Mouse (Mus musculus) lung, postnatal 25 days (tissue): ENCODE data around the gene Fam186a.
"Not testable (repeated sequence)": the region's sequence is repeated elsewhere in the genome, so short reads cannot be mapped to it uniquely, and the experiment has no call there.

Source experiments
- DNase-seq: peaks from one replicate; pipeline ENCODE4 v3.0.0; 2022; ENCODE audit warnings: low spot score

Gene Fam186a

GRCm38 (mm10) chr15:99966961-99967360 lies at the start of gene Fam186a:
Gene Fam186a, minus strand, starts transcription at chr15:99967061.
- no peak for DNase-seq

GRCm38 (mm10) chr15:100006180-100006579 lies 39.3 kb upstream of the Fam186a start:
- DNase-seq: no peak

- no peak for DNase-seq
Measured at GRCm38 (mm10) chr15:100004677-100005273, 37.9 kb upstream of the Fam186a start.

GRCm38 (mm10) chr15:99999390-99999789 lies 32.5 kb upstream of the Fam186a start:
- peak; percentile 6 for DNase-seq

- no peak for DNase-seq
Measured at GRCm38 (mm10) chr15:99997114-99997804, 30.4 kb upstream of the Fam186a start.

- no peak for DNase-seq
Measured at GRCm38 (mm10) chr15:99993100-99993499, 26.2 kb upstream of the Fam186a start.

- DNase-seq: no peak
Measured at GRCm38 (mm10) chr15:99979715-99980114, 12.9 kb upstream of the Fam186a start.

- no peak for DNase-seq
Measured at GRCm38 (mm10) chr15:99979266-99979665, 12.4 kb upstream of the Fam186a start.

- not testable (repeated sequence) for DNase-seq
Measured at GRCm38 (mm10) chr15:99976121-99976520, 9.3 kb upstream of the Fam186a start.

GRCm38 (mm10) chr15:99974476-99975220 lies 7.8 kb upstream of the Fam186a start:
- no peak for DNase-seq

GRCm38 (mm10) chr15:99972989-99973911 lies 6.4 kb upstream of the Fam186a start:
- peak; percentile 20 for DNase-seq

GRCm38 (mm10) chr15:99972361-99972988 lies 5.6 kb upstream of the Fam186a start:
- peak; percentile 96 for DNase-seq

- peak; percentile 35 for DNase-seq
Measured at GRCm38 (mm10) chr15:99970606-99971005, 3.7 kb upstream of the Fam186a start.

GRCm38 (mm10) chr15:99969765-99970164 lies 2.9 kb upstream of the Fam186a start, which contains the start of gene Larp4:
Gene Larp4, plus strand, starts transcription at chr15:99970065.
- DNase-seq: not testable (repeated sequence)

- peak; percentile 63 for DNase-seq
Measured at GRCm38 (mm10) chr15:99965103-99965775, 1.6 kb downstream of the Fam186a start.

GRCm38 (mm10) chr15:99955324-99955723 lies 11.5 kb downstream of the Fam186a start:
- no peak for DNase-seq

GRCm38 (mm10) chr15:99940970-99941630 lies 25.8 kb downstream of the Fam186a start:
- DNase-seq: no peak

GRCm38 (mm10) chr15:99940426-99940825 lies 26.4 kb downstream of the Fam186a start:
- DNase-seq: no peak

GRCm38 (mm10) chr15:99937841-99938240 lies 29.0 kb downstream of the Fam186a start:
- no peak for DNase-seq

GRCm38 (mm10) chr15:99936659-99937058 lies 30.2 kb downstream of the Fam186a start:
- no peak for DNase-seq
